Mouse (Mus musculus) 416B (cell line): ENCODE results near the gene Psen1.

Source experiments
- DNase-seq: peaks from one replicate; pipeline ENCODE4 v3.0.0; 2011; ENCODE audit warnings: low read depth

The Psen1 gene

DNA sequence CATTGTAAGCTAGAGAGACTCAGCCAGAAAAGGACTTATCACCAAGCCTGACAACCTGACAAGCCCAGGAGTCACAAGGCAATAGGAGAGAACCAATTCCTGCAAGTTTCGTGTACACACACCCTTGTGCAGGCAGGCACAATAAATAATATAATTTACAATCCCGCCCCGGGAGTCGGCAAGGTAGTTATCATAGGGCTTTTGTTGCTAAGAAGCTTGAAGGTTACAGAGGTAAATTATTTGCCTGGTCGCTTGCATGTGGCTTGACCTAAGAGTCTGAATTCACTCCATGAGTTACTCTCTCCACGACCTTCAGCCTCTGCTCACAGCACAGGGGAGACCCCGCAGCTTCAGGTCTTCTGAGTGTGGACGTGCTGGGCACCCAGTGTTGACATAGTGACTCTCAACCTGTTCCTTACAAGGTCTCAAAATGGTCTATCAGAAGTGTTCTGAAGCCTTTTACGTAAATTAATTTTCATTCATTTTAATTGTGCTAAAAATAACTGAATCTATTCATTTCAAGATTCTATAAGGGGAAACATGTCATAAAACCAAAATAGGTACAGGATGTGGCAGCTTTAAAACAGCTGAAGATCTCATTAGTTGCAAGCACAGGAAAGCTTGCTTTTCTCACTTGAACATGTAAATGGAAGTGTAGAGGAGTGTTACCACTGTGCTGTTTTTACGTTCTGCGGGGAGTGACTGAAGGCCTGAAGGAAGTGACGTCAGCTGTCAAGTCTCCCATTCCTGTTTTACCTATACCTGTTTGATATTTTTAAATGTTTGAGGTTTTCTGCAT lies 38.8 kb downstream of the Psen1 start:
- no peak for DNase-seq

DNA sequence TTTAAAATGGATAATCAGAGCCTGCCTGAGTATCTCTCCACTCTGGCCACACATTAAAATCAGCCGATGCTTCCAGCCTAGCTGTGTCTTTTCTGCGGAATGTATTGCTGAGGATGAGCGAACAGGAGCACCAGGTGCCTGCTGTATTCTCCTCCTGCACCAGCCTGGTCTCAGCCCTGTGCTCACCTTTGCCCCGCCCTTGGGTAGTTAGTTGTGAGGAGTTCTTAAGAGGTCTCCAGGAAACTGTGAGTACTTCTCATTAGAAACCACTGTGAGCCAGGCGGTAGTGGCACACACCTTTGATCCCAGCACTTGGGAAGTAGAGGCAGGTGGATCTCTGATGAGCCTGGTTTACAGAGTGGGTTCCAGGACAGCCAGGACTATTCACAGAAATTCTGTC lies 44.3 kb downstream of the Psen1 start:
- no peak for DNase-seq

DNA sequence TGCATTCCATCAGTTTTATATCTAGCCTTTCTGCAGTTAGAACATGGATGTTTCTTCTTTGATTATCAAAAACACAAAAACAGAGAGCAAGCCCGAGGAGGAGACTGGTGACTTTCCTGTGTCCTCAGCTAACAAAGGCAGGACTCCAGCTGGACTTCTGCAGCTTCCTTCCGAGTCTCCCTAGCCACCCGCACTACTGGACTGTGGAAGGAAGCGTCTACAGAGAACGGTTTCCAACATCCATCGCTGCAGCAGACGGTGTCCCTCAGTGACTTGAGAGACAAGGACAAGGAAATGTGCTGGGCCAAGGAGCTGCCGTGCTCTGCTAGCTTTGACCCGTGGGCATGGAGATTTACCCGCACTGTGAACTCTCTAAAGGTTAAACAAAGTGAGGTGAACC lies 46.1 kb downstream of the Psen1 start:
- no peak for DNase-seq

DNA sequence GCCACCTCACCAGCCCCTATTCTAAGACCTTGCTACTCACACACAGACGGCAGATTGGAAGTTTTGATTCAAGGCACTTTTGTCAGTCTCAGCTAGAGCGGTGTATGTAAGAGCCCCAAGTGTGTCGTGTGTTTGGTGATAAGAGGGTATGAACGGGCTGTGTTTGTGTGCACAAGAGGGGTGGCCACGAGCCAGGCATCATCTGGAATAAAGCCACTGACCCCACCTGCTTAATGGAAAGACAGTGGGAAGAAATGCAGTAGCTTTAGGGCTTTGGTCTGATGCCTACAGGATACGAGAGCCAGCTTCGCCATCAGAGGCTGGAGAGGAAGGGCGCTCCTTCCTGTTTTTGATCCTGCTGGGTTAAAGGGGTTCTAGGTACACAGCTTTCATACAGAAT lies 48.3 kb downstream of the Psen1 start:
- DNase-seq = no peak

DNA sequence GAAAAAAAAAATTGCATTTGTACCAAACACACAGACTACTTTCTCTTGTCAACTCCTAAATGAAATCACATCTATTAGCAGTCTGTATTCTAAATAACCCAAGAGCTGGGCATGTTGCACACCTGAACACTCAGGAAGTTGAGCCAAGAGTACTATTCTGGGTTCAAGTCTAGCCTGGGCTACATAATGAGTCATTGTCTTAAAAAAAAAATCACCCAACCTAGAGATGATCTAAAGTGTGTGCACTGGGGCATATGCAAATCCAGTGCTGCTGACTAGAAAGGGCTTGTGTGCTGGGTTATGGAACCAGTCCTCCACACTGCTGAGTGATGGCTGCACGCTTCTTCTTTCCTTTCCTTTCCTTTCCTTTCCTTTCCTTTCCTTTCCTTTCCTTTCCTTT lies 50.7 kb downstream of the Psen1 start:
- DNase-seq = no peak

DNA sequence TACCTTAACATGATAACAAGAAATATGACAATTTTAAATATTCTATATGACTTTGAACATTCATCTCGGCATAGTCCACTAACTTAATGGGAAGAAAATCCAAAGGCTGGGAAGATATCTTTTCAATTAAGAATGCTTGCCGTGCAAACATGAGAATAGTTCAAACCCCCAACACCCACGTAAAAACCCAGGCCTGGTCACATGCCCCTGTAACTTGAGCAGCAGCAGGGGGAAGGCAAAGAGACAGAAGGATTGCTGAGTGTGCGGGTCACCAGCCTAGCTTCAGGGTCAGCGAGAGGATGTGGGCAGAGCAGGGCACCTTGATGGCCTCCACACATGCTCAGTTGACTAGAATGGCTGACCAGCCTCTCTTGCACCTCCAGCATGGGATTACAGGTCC lies 53.8 kb downstream of the Psen1 start:
- no peak for DNase-seq

DNA sequence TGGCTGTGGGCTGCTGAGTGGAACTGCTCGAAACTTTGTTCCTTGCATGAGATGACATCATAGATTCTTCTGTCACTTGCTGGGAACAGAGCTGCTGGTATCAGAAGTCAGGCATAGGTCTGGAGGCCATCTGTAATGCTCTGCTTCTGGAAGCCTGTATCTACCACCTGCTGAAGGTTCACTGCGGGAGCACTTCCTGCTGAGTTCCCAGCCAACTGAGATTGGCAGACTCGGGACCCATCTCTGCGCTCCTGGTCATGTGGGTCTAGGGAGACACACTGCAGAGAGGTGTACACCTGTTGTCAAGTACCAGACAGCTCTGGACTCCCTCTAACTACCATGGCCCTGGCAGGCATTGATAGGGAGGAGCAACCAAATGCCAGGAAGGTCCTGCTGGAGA lies 54.9 kb downstream of the Psen1 start:
- no peak for DNase-seq

DNA sequence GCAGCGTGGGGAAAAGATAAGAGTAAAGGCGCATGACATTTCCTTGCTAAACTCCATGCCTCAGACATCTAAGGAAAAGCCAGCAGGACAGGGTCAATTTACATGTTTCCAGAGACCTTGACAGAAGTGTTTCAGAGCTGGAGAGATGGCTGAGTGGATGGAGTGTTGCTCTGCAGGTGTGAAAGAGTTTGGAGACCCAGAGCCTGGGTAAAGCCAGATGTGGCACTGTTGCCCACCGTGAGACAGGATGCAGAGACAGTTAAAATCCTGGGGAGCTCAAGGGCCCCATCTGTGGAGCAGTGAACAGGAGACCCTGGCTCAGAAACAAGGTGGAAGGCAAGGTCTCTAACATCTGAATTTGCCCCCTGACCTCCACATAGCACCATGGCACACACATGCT lies 55.8 kb downstream of the Psen1 start:
- DNase-seq = no peak

DNA sequence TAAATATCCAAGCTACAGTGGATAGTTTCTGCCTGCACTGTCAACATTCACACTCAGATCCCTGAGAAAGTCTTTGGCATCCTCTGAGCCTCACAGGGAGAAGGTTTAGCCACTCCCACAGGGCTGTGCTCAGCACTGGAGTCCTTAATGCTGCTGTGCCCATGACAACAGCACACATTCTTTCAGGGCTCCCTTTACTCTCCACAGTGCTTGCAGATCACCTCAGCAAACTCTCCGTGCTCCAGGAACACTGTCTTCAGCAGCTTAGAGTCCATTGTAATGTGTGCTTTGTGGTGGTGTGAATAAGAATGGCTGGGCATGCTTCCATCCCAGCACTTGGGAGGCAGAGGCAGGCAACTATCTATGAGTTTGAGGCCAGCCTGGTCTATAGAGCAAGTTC lies 61.2 kb downstream of the Psen1 start:
- no peak for DNase-seq

DNA sequence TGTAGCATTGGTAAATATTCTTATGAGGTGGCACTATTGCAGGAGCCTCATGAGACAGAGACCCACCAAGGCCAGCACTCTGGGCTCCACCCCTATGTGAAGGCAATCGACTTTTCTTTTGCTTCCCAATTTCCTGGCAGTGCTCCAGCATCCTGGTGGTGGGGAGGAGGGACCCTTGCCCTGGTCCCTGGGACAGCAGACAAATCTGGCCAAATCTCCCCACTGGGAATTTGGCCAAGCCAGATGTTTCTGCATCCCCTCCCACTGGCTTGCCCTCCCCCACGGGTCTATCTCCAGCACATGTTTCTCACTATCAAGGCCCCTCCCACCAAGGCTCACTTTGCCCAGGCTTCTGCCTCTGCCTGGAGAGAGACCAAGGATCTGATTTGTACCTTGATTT lies 64.5 kb downstream of the Psen1 start:
- DNase-seq = no peak

DNA sequence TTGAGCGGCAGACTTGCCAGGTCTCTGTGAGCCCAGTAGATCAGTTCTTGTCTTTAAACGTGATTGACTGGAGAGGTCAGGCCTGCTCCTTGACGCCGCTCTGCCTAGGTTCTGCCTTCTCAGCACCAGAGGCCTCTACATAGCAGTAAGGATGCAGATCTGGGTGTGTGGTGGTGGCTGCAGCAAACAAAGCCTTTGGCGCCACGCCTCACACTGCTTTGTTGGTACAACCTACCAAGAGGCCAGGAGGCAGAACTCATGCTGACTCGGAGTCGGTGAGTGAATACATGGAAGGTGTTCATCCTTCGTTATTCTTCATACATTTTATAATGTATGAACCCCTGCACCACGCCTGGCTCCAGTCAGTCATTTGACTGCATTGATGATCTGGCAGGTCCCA lies 70.8 kb downstream of the Psen1 start:
- DNase-seq = no peak

DNA sequence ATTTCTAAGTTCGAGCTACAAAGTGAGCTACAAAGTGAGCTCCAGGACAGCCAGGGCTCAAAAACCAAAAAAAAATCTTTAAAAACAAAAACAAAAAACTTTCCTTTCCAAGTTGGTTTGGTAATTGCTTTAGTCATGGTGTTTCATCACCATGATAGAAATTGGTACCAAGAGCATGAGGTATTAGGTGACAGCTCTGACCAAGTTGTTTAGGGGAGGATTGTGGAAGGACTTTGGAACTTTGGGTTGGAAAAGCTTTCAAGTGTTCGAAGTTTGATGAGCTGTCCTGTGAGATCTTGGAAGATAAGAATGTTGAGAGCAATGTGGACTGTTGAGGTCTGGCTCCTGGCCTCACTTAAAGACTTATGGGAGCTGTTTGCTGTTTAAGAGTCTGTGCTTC lies 72.2 kb downstream of the Psen1 start:
- peak; percentile 20 for DNase-seq

DNA sequence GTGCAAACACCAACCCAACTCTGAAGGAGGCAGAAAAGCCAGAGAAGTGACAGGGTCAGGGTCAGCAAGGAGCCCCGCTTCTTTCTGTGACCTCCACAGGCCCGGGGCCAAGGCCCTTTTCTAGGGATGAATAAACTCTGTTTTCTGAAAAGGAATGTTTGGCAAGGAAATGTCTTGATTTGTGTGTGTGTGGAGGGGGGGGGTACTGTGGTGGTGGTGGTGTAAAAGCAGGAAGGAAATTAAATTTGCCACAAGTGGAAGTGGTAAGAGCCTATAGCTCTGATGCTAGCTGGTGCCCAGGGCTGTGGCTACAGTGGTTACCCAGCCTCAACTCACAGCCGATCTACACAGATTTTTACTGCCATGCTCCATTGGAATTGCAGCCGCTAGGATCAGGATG lies 74.8 kb downstream of the Psen1 start:
- peak; percentile 82 for DNase-seq

DNA sequence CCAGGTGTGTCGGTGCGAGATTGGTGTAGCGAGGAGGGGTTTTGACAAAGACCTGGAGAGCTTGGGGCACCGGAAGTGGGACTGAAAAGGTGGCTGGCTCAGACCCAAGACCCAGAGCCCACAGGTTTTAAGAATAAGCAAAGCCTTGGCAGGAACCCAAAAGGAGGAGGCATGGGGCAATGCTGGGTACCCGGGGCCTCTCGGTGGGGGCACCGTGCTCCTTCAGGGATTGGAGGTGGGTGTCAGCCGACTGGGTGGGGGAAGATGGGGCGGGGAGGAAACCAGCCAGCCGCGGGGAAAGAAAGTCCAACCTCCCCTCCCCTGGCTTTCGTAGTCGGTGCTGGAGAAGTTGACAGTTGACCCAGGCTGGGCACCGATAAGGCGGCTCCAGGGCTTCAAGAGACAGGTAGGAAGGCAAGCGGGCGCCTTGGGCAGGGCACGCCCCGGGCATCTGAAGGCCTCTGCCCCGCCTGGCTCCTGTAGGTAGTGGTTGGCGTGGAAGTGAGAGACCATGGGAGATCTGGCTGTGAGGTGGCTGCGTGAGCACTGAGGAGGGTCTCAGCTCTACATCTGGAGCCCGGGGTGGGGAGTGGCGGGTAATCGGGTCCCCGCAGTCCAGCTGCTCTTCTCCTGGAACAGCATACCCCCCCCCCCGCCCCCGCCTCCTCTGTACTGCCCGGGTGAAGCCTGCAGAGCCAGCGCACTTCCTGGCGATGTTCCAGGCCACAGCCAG lies 75.5 kb downstream of the Psen1 start, which contains the start of gene Papln:
Gene Papln (plus strand): TSS at position 324 of the 733 bp plus-strand sequence.
- DNase-seq = peak; percentile 51

DNA sequence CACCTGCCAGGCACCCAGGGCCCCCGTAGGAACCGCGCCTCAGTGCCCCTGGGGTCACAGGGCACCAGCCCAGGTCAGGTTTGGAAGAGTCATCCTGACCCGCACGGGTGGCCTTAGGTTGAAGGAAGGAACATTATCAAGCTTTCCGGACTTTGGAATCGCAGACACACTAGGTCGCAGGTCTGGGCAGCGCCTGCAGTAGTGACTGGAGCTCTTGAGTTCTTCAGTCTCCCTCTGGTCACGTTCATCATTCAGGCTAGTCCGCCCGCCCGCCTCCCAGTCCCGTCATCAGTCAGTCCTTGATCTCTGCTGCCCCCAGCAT lies 76.1 kb downstream of the Psen1 start:
- no peak for DNase-seq

DNA sequence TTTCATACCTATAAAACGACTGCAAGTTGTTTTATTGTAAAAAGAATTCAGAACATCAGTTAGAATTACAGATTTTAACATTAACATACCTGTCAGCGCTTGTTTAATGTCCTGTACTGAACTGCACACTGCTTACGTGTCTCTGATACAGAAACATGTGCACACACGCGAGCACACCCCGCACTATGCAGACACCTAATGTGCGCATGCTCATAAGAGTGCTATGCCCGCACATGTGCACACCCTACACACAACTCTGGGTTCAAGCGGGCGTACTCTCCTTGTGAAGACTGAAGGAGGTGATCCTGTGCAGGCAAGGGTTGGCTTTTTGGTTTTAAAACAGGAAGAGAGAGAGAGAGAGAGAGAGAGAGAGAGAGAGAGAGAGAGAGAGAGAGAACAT lies 76.6 kb downstream of the Psen1 start:
- no peak for DNase-seq

DNA sequence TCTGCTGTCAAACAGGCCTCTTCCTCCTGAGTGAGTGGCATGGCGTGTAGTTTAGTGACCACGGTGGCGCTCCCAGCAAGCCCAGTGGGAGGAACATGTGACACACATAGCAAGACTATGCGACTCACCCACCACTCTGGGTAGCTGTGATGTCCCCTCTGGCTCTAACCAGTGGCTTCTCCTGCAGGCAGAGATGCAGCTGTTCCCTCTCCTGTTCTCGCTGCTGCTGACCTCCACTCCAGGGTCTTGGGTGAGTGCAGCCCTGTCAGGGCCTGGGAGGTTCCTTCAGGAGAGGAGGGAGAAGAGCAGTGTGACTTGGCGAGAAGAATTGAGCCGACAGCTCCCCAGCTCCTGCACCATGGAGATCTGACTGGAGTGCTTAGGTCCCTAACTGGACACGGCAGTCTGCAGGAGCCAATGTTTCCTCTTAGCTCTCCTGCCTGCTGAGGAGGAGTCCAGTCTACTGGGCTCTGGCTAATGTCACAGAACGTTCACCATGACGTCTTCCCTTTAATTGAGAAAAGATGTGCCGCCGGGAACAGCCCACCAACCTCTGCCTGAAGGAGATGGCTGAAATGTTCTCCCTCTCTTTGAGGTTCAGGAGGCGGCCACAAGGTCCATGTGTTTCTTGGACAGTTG lies 78.1 kb downstream of the Psen1 start:
- DNase-seq = no peak

DNA sequence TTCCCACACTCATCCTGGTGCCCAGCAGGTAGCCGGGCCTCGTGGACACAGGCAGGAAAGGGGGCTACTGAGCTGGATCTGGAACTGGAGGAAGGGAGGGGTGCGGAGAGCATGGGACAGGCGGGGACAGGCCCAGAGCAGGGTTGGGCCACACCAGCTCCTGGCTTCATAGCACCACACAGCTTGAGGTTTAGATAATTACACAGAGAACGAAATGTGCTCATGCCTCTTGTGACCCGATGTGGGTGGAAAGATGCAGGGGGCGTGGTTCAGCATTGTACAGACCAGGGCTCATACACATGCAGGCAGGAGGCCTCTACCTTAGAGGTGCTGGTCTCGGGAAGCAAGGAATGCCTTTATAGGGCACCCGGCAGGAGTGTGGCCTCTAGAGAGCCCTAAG lies 79.9 kb downstream of the Psen1 start:
- no peak for DNase-seq

DNA sequence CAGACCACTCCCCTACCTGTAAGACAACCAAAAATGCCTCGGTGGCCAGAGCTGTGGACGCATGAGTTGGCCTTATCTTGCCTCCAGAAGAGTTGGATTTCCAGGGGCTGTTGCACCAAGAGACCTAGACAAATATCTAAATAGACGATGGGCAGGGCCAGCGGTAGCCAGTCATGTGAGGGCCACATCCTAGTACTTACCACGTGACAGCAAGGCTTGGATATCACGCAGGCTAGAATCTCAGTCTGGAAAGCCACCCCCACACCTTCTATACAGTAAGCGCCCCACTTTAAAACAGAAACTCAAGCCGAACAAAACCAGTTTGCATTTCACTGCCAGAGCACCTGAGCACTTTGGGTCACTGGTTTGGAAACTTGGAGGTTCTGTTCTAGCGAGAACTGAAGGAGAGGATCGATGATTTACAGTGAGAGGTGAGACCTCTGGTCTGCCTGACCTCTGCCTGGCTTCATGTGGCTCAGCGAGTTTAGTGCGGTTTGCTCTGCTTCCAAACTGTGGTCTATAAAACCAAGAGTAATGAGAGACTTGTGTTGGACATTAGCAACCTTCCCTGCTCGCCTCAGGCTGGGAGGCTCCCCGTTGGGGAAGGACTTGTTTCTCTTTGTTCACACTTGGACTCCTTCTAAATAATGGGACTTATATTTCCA lies 80.4 kb downstream of the Psen1 start:
- no peak for DNase-seq

DNA sequence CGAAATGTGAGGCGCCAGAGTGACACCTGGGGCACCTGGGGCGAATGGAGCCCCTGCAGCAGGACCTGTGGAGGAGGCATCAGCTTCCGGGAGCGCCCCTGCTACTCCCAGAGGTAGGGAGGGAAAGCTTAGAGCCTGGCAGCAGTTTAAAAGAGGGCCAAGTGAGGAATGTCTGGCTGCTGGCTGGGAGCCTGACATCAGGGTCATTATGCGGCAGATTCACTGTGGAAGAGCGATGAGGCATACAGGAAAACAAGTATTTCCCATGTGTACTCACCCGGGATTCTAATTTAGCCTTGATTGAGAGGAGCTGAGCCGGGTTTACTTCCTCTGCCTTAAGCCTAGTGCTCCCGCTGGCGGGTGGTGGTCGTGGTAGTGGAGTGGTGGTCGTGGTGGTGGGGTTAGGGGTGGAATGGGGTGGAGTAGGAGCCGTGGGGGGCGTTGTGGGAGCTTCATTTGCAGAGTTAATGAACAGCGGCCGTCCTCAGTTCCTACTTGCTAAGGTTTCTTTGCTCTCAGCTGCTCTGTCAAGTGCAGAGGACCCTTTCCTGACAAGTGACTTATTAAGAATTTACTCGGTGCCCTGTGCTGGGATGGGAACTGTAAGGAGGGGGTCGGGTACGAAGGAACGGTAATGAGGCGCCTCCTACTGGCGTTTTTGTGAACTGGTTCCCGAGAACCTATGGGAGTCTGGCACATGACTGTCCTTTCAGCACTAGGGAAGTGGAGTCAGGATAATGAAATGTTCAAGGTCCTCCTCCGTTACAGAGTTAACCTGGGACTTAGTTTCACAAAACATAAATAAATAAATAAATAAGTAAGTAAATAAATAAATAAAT lies 82.7 kb downstream of the Psen1 start:
- DNase-seq = peak; percentile 73

DNA sequence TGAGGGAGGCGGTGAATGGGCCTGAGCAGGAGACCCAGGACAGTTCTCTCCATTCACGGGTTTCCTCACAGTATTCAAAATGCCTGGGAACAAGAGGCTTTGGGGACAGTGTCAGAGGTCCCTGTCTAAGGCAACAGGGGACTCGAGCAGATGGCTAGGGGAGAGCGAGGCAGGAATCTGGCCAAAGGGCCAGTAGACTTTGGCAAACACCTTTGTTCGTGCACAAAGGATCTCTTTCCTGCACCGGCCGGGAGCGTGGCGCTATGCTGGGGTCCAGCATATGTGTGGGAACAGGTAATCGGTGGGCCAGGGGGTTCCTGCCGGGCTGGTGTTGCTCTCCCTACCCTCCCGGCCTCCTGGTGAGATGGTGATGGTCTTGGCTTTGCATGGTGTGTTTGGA lies 87.7 kb downstream of the Psen1 start:
- DNase-seq = no peak

DNA sequence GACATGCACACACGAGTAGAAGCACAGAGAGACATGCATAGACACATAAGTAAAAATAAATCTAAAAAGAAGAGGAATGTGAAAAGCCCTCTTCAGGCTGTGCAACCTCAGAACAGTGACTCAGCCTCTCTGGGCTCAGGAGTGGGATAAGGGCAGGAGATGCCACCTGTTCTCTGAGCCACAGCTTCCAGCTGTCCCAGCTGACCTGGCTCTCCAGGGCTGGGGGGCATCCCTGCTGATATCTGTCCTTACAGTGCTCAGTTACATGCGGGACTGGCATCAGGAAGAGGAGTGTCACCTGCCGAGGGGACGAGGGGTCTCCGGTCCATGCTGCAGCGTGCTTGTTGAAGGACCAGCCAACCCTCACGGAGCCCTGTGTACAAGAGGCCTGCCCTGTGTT lies 88.8 kb downstream of the Psen1 start:
- DNase-seq = no peak
